Mouse (Mus musculus) CH12.LX (cell line): ENCODE data around the gene Cybrd1.

Source experiments
- CTCF ChIP-seq, 2 experiments: IDR thresholded peaks in 1 of 2; conservative IDR thresholded peaks in 1 of 2; 2 replicates each; pipeline ENCODE4 v1.5.1; 2011 to 2012; ENCODE audit warnings: low read depth in 2 of 2, low read length in 2 of 2, improper control_type of control experiment in 1 of 2, inconsistent platforms in 1 of 2, mild to moderate bottlenecking in 1 of 2, moderate library complexity in 1 of 2
- MAX ChIP-seq: IDR thresholded peaks from 2 replicates; pipeline ENCODE4 v1.6.1; 2011; ENCODE audit warnings: low read length, improper control_type of control experiment
- MEF2A ChIP-seq: IDR thresholded peaks from 2 replicates; pipeline ENCODE4 v1.6.1; 2014; ENCODE audit warnings: low read depth, mild to moderate bottlenecking, inconsistent platforms, low read length, improper control_type of control experiment, borderline replicate concordance
- NELFE ChIP-seq: IDR thresholded peaks from 2 replicates; pipeline ENCODE4 v1.6.1; 2011; ENCODE audit warnings: low read depth, low read length, improper control_type of control experiment
- POLR2A ChIP-seq: IDR thresholded peaks from 2 replicates; pipeline ENCODE4 v1.6.1; 2011; ENCODE audit warnings: low read depth, mild to moderate bottlenecking, improper control_type of control experiment, low read length
- POLR2AphosphoS2 ChIP-seq: IDR thresholded peaks from 2 replicates; pipeline ENCODE4 v1.6.1; 2011; ENCODE audit warnings: low read depth, low read length, improper control_type of control experiment
- RAD21 ChIP-seq: IDR thresholded peaks from 2 replicates; pipeline ENCODE4 v1.6.1; 2011; ENCODE audit warnings: low read depth, mild to moderate bottlenecking, low read length, improper control_type of control experiment, moderate library complexity
- SMC3 ChIP-seq: IDR thresholded peaks from 2 replicates; pipeline ENCODE4 v1.6.1; 2011; ENCODE audit warnings: low read depth, low read length, improper control_type of control experiment

DNA sequence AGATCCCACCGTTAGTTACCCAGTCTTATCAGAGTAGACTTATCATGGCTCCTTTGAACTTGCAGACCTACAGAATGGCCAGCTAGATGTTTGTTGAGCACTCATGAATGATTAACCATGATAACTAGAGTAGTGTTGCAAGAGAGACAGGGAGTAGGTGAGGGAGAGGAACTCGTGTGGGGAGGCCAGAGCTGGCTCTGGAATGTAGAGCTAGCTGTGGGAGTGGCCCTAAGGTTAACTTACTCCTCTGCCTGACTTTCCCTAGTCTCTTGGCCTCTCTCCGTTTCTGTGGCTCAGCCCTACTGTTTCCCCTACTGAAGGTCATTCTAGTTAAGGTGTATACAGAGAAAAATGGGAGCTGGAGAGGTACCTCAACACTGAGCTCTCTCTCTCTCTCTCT is 28.5 kb downstream of the Cybrd1 start:
- TF ChIP-seq CTCF (conservative IDR thresholded peaks at IDR 0.05 in 1 of 2, IDR thresholded peaks at IDR 0.05 in 1 of 2; ENCODE audit: low read depth in 2 of 2, low read length in 2 of 2) (no peak), POLR2AphosphoS2 (no peak), POLR2A (no peak), RAD21 (no peak), NELFE (no peak), SMC3 (no peak), MEF2A (no peak), MAX (no peak)
